Comparison of ENCODE assay signal across 8 mouse cellular contexts in the genomic region with DNA sequence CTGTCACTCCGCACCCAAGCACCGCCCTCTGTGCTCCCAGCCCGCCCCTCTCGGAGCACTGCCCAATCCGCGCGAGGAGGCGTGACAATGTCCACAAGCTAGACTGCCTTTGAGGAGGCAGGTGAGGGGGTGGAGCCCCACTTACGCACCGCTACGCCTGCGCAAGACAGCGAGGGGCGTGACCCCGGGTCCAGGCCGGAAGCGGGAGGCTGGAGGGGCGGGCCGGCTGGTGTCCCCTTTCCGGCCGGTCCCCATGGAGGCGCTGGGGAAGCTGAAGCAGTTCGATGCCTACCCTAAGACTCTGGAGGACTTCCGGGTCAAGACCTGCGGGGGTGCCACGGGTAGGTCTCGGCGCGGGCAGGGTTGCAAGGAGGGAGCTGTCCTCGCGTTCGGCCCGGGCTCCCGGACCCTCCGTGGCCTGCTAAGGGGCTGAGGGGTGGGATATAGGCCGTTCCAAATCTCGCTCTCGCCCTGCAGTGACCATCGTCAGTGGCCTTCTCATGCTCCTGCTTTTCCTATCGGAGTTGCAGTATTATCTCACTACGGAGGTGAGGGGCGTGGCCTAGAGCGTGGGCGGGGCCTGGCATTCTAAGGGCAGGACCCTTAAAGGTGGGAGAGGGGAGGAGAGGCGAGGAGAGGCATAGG. TPM values are rescaled to one million over a fixed set of nuclear protein-coding genes. Genes with fewer than 3 reads are reported as not detected.
DNase-seq lines count a peak whose midpoint lies in the region; ATAC-seq and TF ChIP-seq lines count a peak whose summit lies in the region.

A gene (minus strand): TSS at position 90 of the 645 bp plus-strand sequence.
A gene (plus strand): TSS at position 158 of the 645 bp plus-strand sequence.

- H3K9me3 ChIP-seq in hindbrain, embryonic 13.5 days = no peaks in the 10 kb centered on the region

- H3K4me1 ChIP-seq in hindbrain, embryonic 13.5 days (replicated peaks) = peaks cover 16% of the 10 kb centered on the region

- under 1% methylated on average over 44 of the region's 45 CpGs for WGBS in hindbrain, embryonic 13.5 days

- peak within 1 kb of the TSS; percentile 79 for H3K4me2 ChIP-seq in hindbrain, embryonic 13.5 days

- in situ Hi-C loops in Patski (cut with MboI; ENCODE audit: low pct_unique_long_range_greater_than_20kb) = loop anchor here (5.0 to 25.0 kb wide), 2 partner anchors 134 to 279 kb away; a partner anchor contains a TSS

- H3K36me3 ChIP-seq in hindbrain, embryonic 13.5 days = peaks cover 33% of the 10 kb centered on the region

- peak within 1 kb of the TSS; percentile 88 for H3K4me3 ChIP-seq in hindbrain, embryonic 13.5 days

- H3K27ac ChIP-seq in hindbrain, embryonic 13.5 days = peak within 1 kb of the TSS; percentile 84

- H3K27me3 ChIP-seq in Patski = no peaks in the 10 kb centered on the region
- no peaks in the 10 kb centered on the region for H3K27me3 ChIP-seq in hindbrain, embryonic 13.5 days

- peak within 1 kb of the TSS; percentile 89 for H3K9ac ChIP-seq in hindbrain, embryonic 13.5 days

- DNase-seq in Patski (ENCODE audit: low read depth, low spot score) = peak; percentile 88
- DNase-seq in cerebellum, postnatal 14 days = peak; percentile 98 to 99
- peak; percentile 94 to 96 for DNase-seq in frontal cortex, postnatal 14 days (ENCODE audit: low spot score in 2 of 2)
- peak; percentile 82 to 84 for DNase-seq in layer of hippocampus, postnatal 25 days (ENCODE audit: extremely low spot score in 1 of 2, low spot score in 1 of 2)
- DNase-seq in lung, postnatal 25 days (ENCODE audit: low spot score) = peak; percentile 99
- DNase-seq in retina, embryonic 14.5 days (ENCODE audit: low spot score) = peak; percentile 97
- DNase-seq in thymus, postnatal 4 days = peak; percentile 99

- peak; percentile 96 for ATAC-seq in Patski
- peak; percentile 100 for ATAC-seq in hindbrain, embryonic 13.5 days (ENCODE audit: low FRiP score)

- CTCF ChIA-PET in Patski (lab: Charles Lee) = no interaction called here

- POLR2A ChIA-PET in Patski (lab: Charles Lee) = interaction anchor here (1.9 kb wide), 1 partner anchor 29 kb away, joined by 5 read pairs; no protein-coding TSS in a partner anchor

- TF ChIP-seq CTCF in Patski (IDR thresholded peaks at IDR 0.05) = no peak

RNA-seq across cellular contexts. Expression of the first gene that starts in this region (rescaled TPM):
- 3.4 TPM for polyA plus RNA-seq in Patski (2021)
- 1.8 and 2.4 TPM in 2 replicates for polyA plus RNA-seq in hindbrain, embryonic 13.5 days (2015; fragmentation: Nextera tagmentation; extraction: Ambion mirVana)
- total RNA-seq in layer of hippocampus, postnatal 25 days (2021) = 1 to 10 TPM; 1.8 to 2.6 TPM

RNA-seq across cellular contexts. Expression of the second gene that starts in this region (rescaled TPM):
- 232 TPM for polyA plus RNA-seq in Patski (2021)
- polyA plus RNA-seq in hindbrain, embryonic 13.5 days (2015; fragmentation: Nextera tagmentation; extraction: Ambion mirVana) = 371 and 377 TPM in 2 replicates
- total RNA-seq in layer of hippocampus, postnatal 25 days (2021) = 100 to 1,000 TPM; 174 to 223 TPM

Comparison
In these comparisons a context has a peak if more than half of its experiments do, and no peak if none do; other contexts are left out.
1. Peak in every context shown above with its lines: DNase-seq, ATAC-seq, H3K4me3 ChIP-seq and H3K27ac ChIP-seq.